In the genomic region with DNA sequence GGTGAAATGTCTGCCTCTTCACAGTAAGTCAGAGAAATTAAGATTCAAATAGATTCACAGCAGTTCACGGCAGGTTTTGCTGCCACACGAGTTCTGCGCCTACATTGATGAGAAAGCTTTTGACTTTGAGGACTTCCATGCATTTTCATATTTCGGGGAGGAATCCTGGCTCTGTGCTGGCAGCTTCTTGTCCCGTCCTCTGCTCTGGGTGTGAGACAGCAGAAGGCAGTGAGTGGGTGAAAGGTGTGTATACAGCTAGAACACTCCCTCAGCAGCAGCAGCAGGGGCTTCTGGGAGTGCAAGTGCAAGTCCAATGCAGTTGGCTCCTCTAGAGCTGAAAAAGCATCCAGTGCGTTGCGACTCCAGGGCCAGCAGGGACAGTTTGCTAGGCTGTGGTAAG, we compare ENCODE assay signal across 15 mouse cellular contexts. TPM values are rescaled to one million over a fixed set of nuclear protein-coding genes. Genes with fewer than 3 reads are reported as not detected.
A peak's percentile ranks its signal among the peaks of the same experiment; 100 is the strongest.
DNase-seq lines count a peak whose midpoint lies in the region.
"Had no signal": no experiment of that assay in that cellular context is flagged by ENCODE, and none has a peak within 500 bp of the region (broad histone marks: within the 10 kb centered on the region; RNA-seq: fewer than 3 reads in every experiment).

No protein-coding gene starts in this region.

- DNase-seq in left cerebral cortex, adult 18-20 months (ENCODE audit: low spot score in 2 of 2) = peak; percentile 67 to 81
- no peak for DNase-seq in left cerebral cortex, postnatal 10 days (ENCODE audit: extremely low spot score in 1 of 2, low spot score in 2 of 2)
- DNase-seq in brain, adult 2 months (ENCODE audit: low read depth, low spot score) = peak; percentile 93
- peak; percentile 21 to 61 for DNase-seq in frontal cortex, postnatal 14 days (ENCODE audit: low spot score in 2 of 2)
- DNase-seq in left cerebral cortex, postnatal 25 days (ENCODE audit: low spot score in 2 of 2) = peak; percentile 58 to 95
- no peak for DNase-seq in urinary bladder, postnatal 25 days (ENCODE audit: low spot score)
- DNase-seq in heart, postnatal 25 days (ENCODE audit: low spot score) = no peak
- DNase-seq: adrenal gland, postnatal 14 days; cerebellum, adult 8-10 months; gastrocnemius, adult 2 months; kidney, adult 2 months; kidney, postnatal 10 days; liver, embryonic 13.5 days; lung, postnatal 10 days; thymus, postnatal 36 days had no signal

- intact Hi-C loops in left cerebral cortex, postnatal 10 days (cut with DNase I) = no loop called here
- intact Hi-C loops in left cerebral cortex, postnatal 25 days (cut with DNase I) = loop anchor here (1.0 to 5.0 kb wide), 4 partner anchors 11 to 148 kb away; partner anchors contain the start of gene Ntng2
- intact Hi-C loops in heart, postnatal 25 days (cut with DNase I) = no loop called here

RNA-seq across cellular contexts. Expression of gene Med27, which starts 53.6 kb away (rescaled TPM):
- 10 to 100 TPM; 35.8 to 39.6 TPM for total RNA-seq in left cerebral cortex, adult 18-20 months (2021)
- 10 to 100 TPM; 33.5 to 37.9 TPM for total RNA-seq in left cerebral cortex, postnatal 10 days (2021)
- 10 to 100 TPM; 38.0 to 38.2 TPM for total RNA-seq in left cerebral cortex, postnatal 25 days (2021)
- 10 to 100 TPM; 15.3 to 16.3 TPM for total RNA-seq in heart, postnatal 25 days (2021)

Comparison
In these comparisons a context has a peak if more than half of its experiments do, and no peak if none do; other contexts are left out.
1. DNase-seq: peak in left cerebral cortex, adult 18-20 months (2 of 2), brain, adult 2 months (single experiment), frontal cortex, postnatal 14 days (2 of 2) and left cerebral cortex, postnatal 25 days (2 of 2); none in left cerebral cortex, postnatal 10 days (0 of 2), urinary bladder, postnatal 25 days (single experiment) and heart, postnatal 25 days (single experiment).